Mouse (Mus musculus) intestine, embryonic 16.5 days (tissue): ENCODE results near the gene Sv2a. TPM values are rescaled to one million over a fixed set of nuclear protein-coding genes. Genes with fewer than 3 reads are reported as not detected.
"Not testable (repeated sequence)": the region's sequence is repeated elsewhere in the genome, so short reads cannot be mapped to it uniquely, and the experiment has no call there.

Experiments
- ATAC-seq: fragments of 200-750 bp; cut with Nextera tagmentation; 2 replicates; pipeline ENCODE4 v1.8.0; 2017; ENCODE audit warnings: moderate TSS enrichment, moderate library complexity
- H3K27ac ChIP-seq: fragments of 300-500 bp; sonication (generic); 2 replicates; pipeline ENCODE4 v1.5.1; 2014; ENCODE audit warnings: mild to moderate bottlenecking, low read length
- H3K27me3 ChIP-seq: fragments of 300-500 bp; sonication (generic); replicated peaks from 2 replicates; pipeline ENCODE4 v1.6.1; 2014; ENCODE audit warnings: low read length, control low read depth, mixed read lengths; ENCODE audit not compliant: control insufficient read depth, insufficient read depth
- H3K36me3 ChIP-seq: fragments of 300-500 bp; sonication (generic); 2 replicates; pipeline ENCODE4 v1.6.1; 2014; ENCODE audit warnings: low read length, control low read depth; ENCODE audit not compliant: control insufficient read depth, insufficient read depth
- H3K4me1 ChIP-seq: fragments of 300-500 bp; sonication (generic); 2 replicates; pipeline ENCODE4 v1.6.1; 2014; ENCODE audit warnings: low read length, control low read depth, mixed read lengths; ENCODE audit not compliant: control insufficient read depth, insufficient read depth
- H3K4me2 ChIP-seq: fragments of 300-500 bp; sonication (generic); 2 replicates; pipeline ENCODE4 v1.6.1; 2014; ENCODE audit warnings: low read depth, low read length, control low read depth
- H3K4me3 ChIP-seq: fragments of 300-500 bp; sonication (generic); 2 replicates; pipeline ENCODE4 v1.5.1; 2014; ENCODE audit warnings: mild to moderate bottlenecking, low read length
- H3K9ac ChIP-seq: fragments of 300-500 bp; sonication (generic); 2 replicates; pipeline ENCODE4 v1.6.1; 2014; ENCODE audit warnings: low read depth, low read length
- H3K9me3 ChIP-seq: fragments of 300-500 bp; sonication (generic); 2 replicates; pipeline ENCODE4 v1.6.1; 2016; ENCODE audit warnings: low read length, control low read depth; ENCODE audit not compliant: control insufficient read depth
- WGBS: fragments of 180-500 bp; shearing (Covaris S2); extraction: QIAGEN DNeasy Blood & Tissue Kit; methylation state at CpG from one replicate; pipeline ENCODE4 v1.1.7; 2014; 5-methylcytosine and 5-hydroxymethylcytosine counted together
- polyA plus RNA-seq: library from polyadenylated mRNA; unstranded; fragments of >200 nt; fragmentation: Nextera tagmentation; extraction: Ambion mirVana; gene quantifications from 2 replicates; pipeline ENCODE4 v1.2.1, GENCODE M21; 2015

Gene Sv2a
- polyA plus RNA-seq, 1 experiment from 2014 or later, result 3.4 TPM

- Histone ChIP-seq H3K27ac (peak within 1 kb of the TSS; percentile 97), H3K4me1 (peaks cover 15% of the 10 kb centered on the region), H3K27me3 (no peaks in the 10 kb centered on the region), H3K4me3 (peak within 1 kb of the TSS; percentile 89), H3K9ac (peak within 1 kb of the TSS; percentile 82), H3K36me3 (peaks cover 10% of the 10 kb centered on the region; the same call in 1 of the 2 replicates), H3K4me2 (peak within 1 kb of the TSS; percentile 92), H3K9me3 (no peaks in the 10 kb centered on the region)
- WGBS, result under 1% methylated on average over 57 of the region's 58 CpGs
- peak; percentile 93 for ATAC-seq
These were observed 8.5 kb upstream of the Sv2a start, which contains the start of gene Sf3b4 for GRCm38 (mm10) chr3:96172197-96173178. Gene Sf3b4 (plus strand): TSS chr3:96172332.

- Histone ChIP-seq H3K9ac (peak overlapping the region; percentile 82), H3K27me3 (no peaks in the 10 kb centered on the region), H3K4me3 (peak overlapping the region; percentile 89), H3K27ac (no peak overlapping the region; the same call in 1 of the 2 replicates), H3K36me3 (peaks cover 10% of the 10 kb centered on the region; the same call in 1 of the 2 replicates), H3K9me3 (no peaks in the 10 kb centered on the region), H3K4me2 (peak overlapping the region; percentile 92), H3K4me1 (peaks cover 15% of the 10 kb centered on the region)
- 39% methylated on average over 7 of the region's 7 CpGs for WGBS
- no peak for ATAC-seq
These were observed 7.8 kb upstream of the Sv2a start for GRCm38 (mm10) chr3:96173185-96173584.

GRCm38 (mm10) chr3:96174042-96174441 is 6.9 kb upstream of the Sv2a start:
- H3K4me3 ChIP-seq, ATAC-seq, H3K9me3 ChIP-seq, H3K27ac ChIP-seq, H3K4me2 ChIP-seq, H3K27me3 ChIP-seq, H3K9ac ChIP-seq: not testable (repeated sequence)
- Histone ChIP-seq H3K36me3 (peaks cover 10% of the 10 kb centered on the region; the same call in 1 of the 2 replicates), H3K4me1 (peaks cover 15% of the 10 kb centered on the region)
- WGBS, result 78% methylated on average over 4 of the region's 4 CpGs

GRCm38 (mm10) chr3:96175251-96175650 is 5.7 kb upstream of the Sv2a start:
- Histone ChIP-seq H3K4me1 (peaks cover 15% of the 10 kb centered on the region), H3K27me3 (no peaks in the 10 kb centered on the region), H3K9ac (no peak overlapping the region), H3K36me3 (peaks cover 7% of the 10 kb centered on the region; the same call in 1 of the 2 replicates), H3K4me3 (no peak overlapping the region), H3K27ac (no peak overlapping the region), H3K9me3 (no peaks in the 10 kb centered on the region), H3K4me2 (no peak overlapping the region)
- 90% methylated on average over 6 of the region's 6 CpGs for WGBS
- no peak for ATAC-seq

GRCm38 (mm10) chr3:96178427-96178826 is 2.5 kb upstream of the Sv2a start:
- Histone ChIP-seq H3K9ac (no peak overlapping the region), H3K4me2 (no peak overlapping the region), H3K4me3 (no peak overlapping the region), H3K9me3 (no peaks in the 10 kb centered on the region), H3K27me3 (no peaks in the 10 kb centered on the region), H3K4me1 (peaks cover 7% of the 10 kb centered on the region; the same call in 1 of the 2 replicates), H3K27ac (no peak overlapping the region), H3K36me3 (peaks cover 7% of the 10 kb centered on the region; the same call in 1 of the 2 replicates)
- no peak for ATAC-seq
- 83% methylated on average over 4 of the region's 4 CpGs for WGBS

- H3K4me2 ChIP-seq, result no peak overlapping the region
- H3K27ac ChIP-seq, result no peak overlapping the region
- no peaks in the 10 kb centered on the region for H3K9me3 ChIP-seq
- peaks cover 7% of the 10 kb centered on the region; the same call in 1 of the 2 replicates for H3K4me1 ChIP-seq
- H3K27me3 ChIP-seq, result no peaks in the 10 kb centered on the region
- ATAC-seq, result no peak
- H3K4me3 ChIP-seq, result no peak overlapping the region
- no peak overlapping the region; the same call in 1 of the 2 replicates for H3K9ac ChIP-seq
- 76% methylated on average over 2 of the region's 2 CpGs for WGBS
- H3K36me3 ChIP-seq, result peaks cover 7% of the 10 kb centered on the region; the same call in 1 of the 2 replicates
These were observed 2.0 kb upstream of the Sv2a start for GRCm38 (mm10) chr3:96178902-96179301.

GRCm38 (mm10) chr3:96179531-96179930 is 1.4 kb upstream of the Sv2a start:
- Histone ChIP-seq H3K27ac (no peak overlapping the region), H3K27me3 (no peaks in the 10 kb centered on the region), H3K36me3 (peaks cover 6% of the 10 kb centered on the region; the same call in 1 of the 2 replicates), H3K4me2 (no peak overlapping the region), H3K9me3 (no peaks in the 10 kb centered on the region), H3K4me3 (no peak overlapping the region), H3K4me1 (peaks cover 2% of the 10 kb centered on the region; the same call in 1 of the 2 replicates), H3K9ac (no peak overlapping the region)
- 66% methylated on average over 4 of the region's 4 CpGs for WGBS
- no peak for ATAC-seq

- Histone ChIP-seq H3K4me3 (peak overlapping the region; percentile 58), H3K9ac (peak overlapping the region; percentile 74; the same call in 1 of the 2 replicates), H3K27me3 (no peaks in the 10 kb centered on the region), H3K27ac (no peak overlapping the region), H3K4me2 (peak overlapping the region; percentile 75), H3K9me3 (no peaks in the 10 kb centered on the region), H3K4me1 (peaks cover 2% of the 10 kb centered on the region; the same call in 1 of the 2 replicates), H3K36me3 (no peaks in the 10 kb centered on the region)
- WGBS, result 38% methylated on average over 12 of the region's 12 CpGs
- 0 out of 2 replicates have a peak, but pooled peaks have one; percentile 21 for ATAC-seq
These were observed 795 bp downstream of the Sv2a start for GRCm38 (mm10) chr3:96181510-96182381.
